Mouse (Mus musculus): ENCODE data around the gene Rhoj. TPM values are rescaled to one million over a fixed set of nuclear protein-coding genes. Genes with fewer than 3 reads are reported as not detected.
A peak's percentile ranks its signal among the peaks of the same experiment; 100 is the strongest.
"Not testable (repeated sequence)": the region's sequence is repeated elsewhere in the genome, so short reads cannot be mapped to it uniquely, and the experiment has no call there.

The Rhoj gene
- polyA plus RNA-seq, 1 experiment from 2014 or later, result 85.4 TPM

DNA sequence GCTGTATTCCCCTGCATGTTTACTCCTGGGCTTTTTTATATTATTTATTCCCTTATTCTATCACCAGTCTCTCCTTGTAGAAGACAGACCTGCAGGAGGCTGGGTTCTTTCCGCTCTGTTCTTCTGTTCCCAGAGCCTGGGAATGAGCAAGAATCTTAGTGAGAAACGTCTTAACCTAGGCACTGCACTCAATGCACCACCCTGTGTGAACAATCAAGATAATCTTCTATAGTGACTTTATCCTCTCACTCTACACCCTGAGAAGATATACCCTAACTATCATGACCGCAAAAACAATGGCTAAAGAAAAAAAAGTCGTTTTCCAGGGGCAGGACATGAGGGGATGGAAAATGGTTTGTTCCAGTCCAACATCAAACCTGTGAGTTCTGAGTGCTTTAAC, 13.1 kb downstream of the Rhoj start:
- H3K36me3 ChIP-seq (ENCODE audit: control insufficient read depth, insufficient read depth, low read length), result no peaks in the 10 kb centered on the region
- no peak overlapping the region for H3K9ac ChIP-seq (ENCODE audit: low read depth, low read length)
- H3K27me3 ChIP-seq (replicated peaks; ENCODE audit: control insufficient read depth, insufficient read depth, low read length), result no peaks in the 10 kb centered on the region
- H3K27ac ChIP-seq (replicated peaks; ENCODE audit: low read depth, low read length), result no peak overlapping the region
- no peaks in the 10 kb centered on the region for H3K4me1 ChIP-seq (ENCODE audit: control insufficient read depth, insufficient read depth, low read length)
- WGBS, result 82% methylated on average over 4 of the region's 4 CpGs
- ATAC-seq (ENCODE audit: low read depth) (no peak), DNase-seq (ENCODE audit: low spot score) (no peak)
- peaks cover 5% of the 10 kb centered on the region; the same call in 1 of the 2 replicates for H3K9me3 ChIP-seq (ENCODE audit: control insufficient read depth, low read length)
- no peak overlapping the region for H3K4me3 ChIP-seq (ENCODE audit: low read depth, low read length)
- no peak overlapping the region for H3K4me2 ChIP-seq (ENCODE audit: low read depth, low read length)

GRCm38 (mm10) chr12:75329188-75329587, 21.1 kb downstream of the Rhoj start:
- DNase-seq (ENCODE audit: low spot score) (no peak), ATAC-seq (ENCODE audit: low read depth) (no peak)
- no peaks in the 10 kb centered on the region for H3K9me3 ChIP-seq (ENCODE audit: control insufficient read depth, low read length)
- H3K4me2 ChIP-seq (ENCODE audit: low read depth, low read length), result no peak overlapping the region
- H3K4me1 ChIP-seq (ENCODE audit: control insufficient read depth, insufficient read depth, low read length), result no peaks in the 10 kb centered on the region
- H3K4me3 ChIP-seq (ENCODE audit: low read depth, low read length), result no peak overlapping the region
- H3K27ac ChIP-seq (replicated peaks; ENCODE audit: low read depth, low read length), result no peak overlapping the region
- H3K27me3 ChIP-seq (replicated peaks; ENCODE audit: control insufficient read depth, insufficient read depth, low read length), result no peaks in the 10 kb centered on the region
- H3K36me3 ChIP-seq (ENCODE audit: control insufficient read depth, insufficient read depth, low read length), result no peaks in the 10 kb centered on the region
- no peak overlapping the region for H3K9ac ChIP-seq (ENCODE audit: low read depth, low read length)
- WGBS, result 91% methylated on average over 2 of the region's 2 CpGs

GRCm38 (mm10) chr12:75339894-75340293, 31.8 kb downstream of the Rhoj start:
- no peak for DNase-seq (ENCODE audit: low spot score)
- no peak for ATAC-seq (ENCODE audit: low read depth)
- Histone ChIP-seq H3K4me2 (ENCODE audit: low read depth, low read length) (no peak overlapping the region), H3K27me3 (replicated peaks; ENCODE audit: control insufficient read depth, insufficient read depth, low read length) (no peaks in the 10 kb centered on the region), H3K9ac (ENCODE audit: low read depth, low read length) (no peak overlapping the region), H3K4me3 (ENCODE audit: low read depth, low read length) (no peak overlapping the region), H3K9me3 (ENCODE audit: control insufficient read depth, low read length) (no peaks in the 10 kb centered on the region), H3K36me3 (ENCODE audit: control insufficient read depth, insufficient read depth, low read length) (no peaks in the 10 kb centered on the region), H3K27ac (replicated peaks; ENCODE audit: low read depth, low read length) (no peak overlapping the region), H3K4me1 (ENCODE audit: control insufficient read depth, insufficient read depth, low read length) (no peaks in the 10 kb centered on the region)
- WGBS, result 86% methylated on average over 3 of the region's 3 CpGs

DNA sequence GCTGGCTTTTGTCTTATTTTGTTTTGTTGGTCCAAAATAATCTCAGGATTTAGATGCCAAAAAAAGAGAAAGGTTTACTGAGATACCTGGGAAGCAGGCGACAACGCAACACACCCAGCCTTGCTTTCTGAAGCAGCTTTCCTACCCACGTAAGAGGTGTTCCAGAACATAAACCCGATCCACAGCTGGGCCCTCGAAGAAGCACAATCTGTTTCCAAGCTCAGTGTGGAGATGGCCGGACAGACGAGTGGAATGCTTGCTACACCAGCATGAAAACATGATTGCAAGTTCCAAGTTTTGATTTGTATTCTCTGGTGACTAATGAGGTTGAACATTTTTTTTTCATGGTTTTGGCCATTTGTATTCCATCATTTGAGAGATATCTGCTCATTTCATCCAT, 32.2 kb downstream of the Rhoj start:
- no peaks in the 10 kb centered on the region for H3K9me3 ChIP-seq (ENCODE audit: control insufficient read depth, low read length)
- ATAC-seq (ENCODE audit: low read depth), result no peak
- no peak overlapping the region for H3K27ac ChIP-seq (replicated peaks; ENCODE audit: low read depth, low read length)
- no peak overlapping the region for H3K4me3 ChIP-seq (ENCODE audit: low read depth, low read length)
- H3K27me3 ChIP-seq (replicated peaks; ENCODE audit: control insufficient read depth, insufficient read depth, low read length), result no peaks in the 10 kb centered on the region
- H3K4me1 ChIP-seq (ENCODE audit: control insufficient read depth, insufficient read depth, low read length), result no peaks in the 10 kb centered on the region
- H3K4me2 ChIP-seq (ENCODE audit: low read depth, low read length), result no peak overlapping the region
- DNase-seq (ENCODE audit: low spot score), result no peak
- H3K36me3 ChIP-seq (ENCODE audit: control insufficient read depth, insufficient read depth, low read length), result no peaks in the 10 kb centered on the region
- WGBS, result 94% methylated on average over 7 of the region's 7 CpGs
- no peak overlapping the region for H3K9ac ChIP-seq (ENCODE audit: low read depth, low read length)

DNA sequence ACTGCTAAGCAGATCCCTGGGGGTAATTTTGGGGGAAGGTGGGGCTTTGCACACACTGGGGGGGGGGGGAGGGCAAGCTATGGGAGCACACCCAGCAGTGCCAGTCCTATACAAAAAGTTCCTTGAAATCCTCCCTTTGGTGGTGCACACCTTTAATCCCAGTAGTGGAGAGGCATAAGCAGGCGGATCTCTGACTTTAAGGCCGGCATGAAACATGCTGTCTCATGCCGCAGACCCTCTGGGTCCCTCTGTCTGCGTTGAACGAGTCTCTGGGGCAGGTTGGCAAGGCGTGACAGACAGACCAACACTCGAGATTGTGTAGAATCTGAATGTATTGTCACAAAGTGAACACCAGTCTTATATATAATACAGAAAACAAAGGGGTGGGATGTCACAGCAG, 40.4 kb downstream of the Rhoj start:
- H3K4me2 ChIP-seq (ENCODE audit: low read depth, low read length), result no peak overlapping the region
- H3K4me3 ChIP-seq (ENCODE audit: low read depth, low read length), result no peak overlapping the region
- WGBS, result 74% methylated on average over 7 of the region's 7 CpGs
- no peaks in the 10 kb centered on the region for H3K36me3 ChIP-seq (ENCODE audit: control insufficient read depth, insufficient read depth, low read length)
- H3K4me1 ChIP-seq (ENCODE audit: control insufficient read depth, insufficient read depth, low read length), result 0 out of 2 replicates have a peak, but pooled peaks cover 11% of the 10 kb centered on the region
- no peaks in the 10 kb centered on the region for H3K27me3 ChIP-seq (replicated peaks; ENCODE audit: control insufficient read depth, insufficient read depth, low read length)
- H3K9me3 ChIP-seq (ENCODE audit: control insufficient read depth, low read length), result no peaks in the 10 kb centered on the region
- ATAC-seq (ENCODE audit: low read depth) (no peak), DNase-seq (ENCODE audit: low spot score) (no peak)
- no peak overlapping the region for H3K9ac ChIP-seq (ENCODE audit: low read depth, low read length)
- no peak overlapping the region for H3K27ac ChIP-seq (replicated peaks; ENCODE audit: low read depth, low read length)

DNA sequence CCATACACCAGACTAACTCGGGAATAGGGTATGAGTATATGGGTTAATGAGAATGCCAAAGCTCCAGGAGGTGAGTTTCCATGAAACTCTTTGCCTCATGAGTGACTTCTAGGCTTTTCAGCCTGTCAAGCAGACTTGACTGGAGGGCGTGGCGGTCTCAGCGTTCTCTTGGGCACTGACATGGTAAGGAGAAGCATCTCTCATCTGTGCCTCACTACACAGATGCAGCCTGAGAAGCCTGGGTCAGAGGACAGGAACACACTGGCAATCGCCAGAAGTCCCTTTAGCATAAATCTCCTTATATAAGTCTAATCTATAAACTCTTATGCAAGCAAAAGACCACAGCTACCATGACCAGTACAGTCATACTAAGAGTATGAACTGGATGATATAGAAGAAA, 41.4 kb downstream of the Rhoj start:
- ATAC-seq (ENCODE audit: low read depth); H3K4me3 ChIP-seq (ENCODE audit: low read depth, low read length); H3K36me3 ChIP-seq (ENCODE audit: control insufficient read depth, insufficient read depth, low read length); DNase-seq (ENCODE audit: low spot score); H3K4me2 ChIP-seq (ENCODE audit: low read depth, low read length); H3K9me3 ChIP-seq (ENCODE audit: control insufficient read depth, low read length); H3K9ac ChIP-seq (ENCODE audit: low read depth, low read length); H3K27me3 ChIP-seq (replicated peaks; ENCODE audit: control insufficient read depth, insufficient read depth, low read length); H3K27ac ChIP-seq (replicated peaks; ENCODE audit: low read depth, low read length): not testable (repeated sequence)
- 84% methylated on average over 5 of the region's 5 CpGs for WGBS
- H3K4me1 ChIP-seq (ENCODE audit: control insufficient read depth, insufficient read depth, low read length), result 0 out of 2 replicates have a peak, but pooled peaks cover 11% of the 10 kb centered on the region

GRCm38 (mm10) chr12:75350750-75351149, 42.6 kb downstream of the Rhoj start:
- no peaks in the 10 kb centered on the region for H3K36me3 ChIP-seq (ENCODE audit: control insufficient read depth, insufficient read depth, low read length)
- H3K9me3 ChIP-seq (ENCODE audit: control insufficient read depth, low read length), result no peaks in the 10 kb centered on the region
- ATAC-seq (ENCODE audit: low read depth) (no peak), DNase-seq (ENCODE audit: low spot score) (no peak)
- no peak overlapping the region for H3K4me2 ChIP-seq (ENCODE audit: low read depth, low read length)
- H3K4me1 ChIP-seq (ENCODE audit: control insufficient read depth, insufficient read depth, low read length), result 0 out of 2 replicates have a peak, but pooled peaks cover 11% of the 10 kb centered on the region
- 84% methylated on average over 5 of the region's 5 CpGs for WGBS
- H3K27me3 ChIP-seq (replicated peaks; ENCODE audit: control insufficient read depth, insufficient read depth, low read length), result no peaks in the 10 kb centered on the region
- no peak overlapping the region for H3K27ac ChIP-seq (replicated peaks; ENCODE audit: low read depth, low read length)
- no peak overlapping the region for H3K4me3 ChIP-seq (ENCODE audit: low read depth, low read length)
- H3K9ac ChIP-seq (ENCODE audit: low read depth, low read length), result no peak overlapping the region

DNA sequence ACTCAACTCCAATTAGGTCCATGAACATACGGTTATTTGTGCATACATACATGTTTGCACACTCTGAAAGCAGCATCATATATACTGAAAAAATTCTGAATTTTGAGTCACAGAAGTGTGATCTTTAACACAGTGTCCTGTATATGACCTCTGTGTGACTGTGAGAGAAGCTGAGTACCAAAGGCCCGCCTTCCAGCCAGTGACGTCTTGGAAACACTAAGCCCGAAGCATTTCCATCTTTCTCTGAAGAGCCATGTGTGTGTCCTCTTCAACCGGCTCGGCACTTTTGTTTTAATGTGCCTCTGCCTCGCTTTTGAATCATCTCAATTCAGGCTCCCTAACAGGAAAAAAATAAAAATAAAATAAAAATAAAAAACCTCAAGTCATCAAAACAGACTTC, 43.7 kb downstream of the Rhoj start:
- H3K4me1 ChIP-seq (ENCODE audit: control insufficient read depth, insufficient read depth, low read length), result 0 out of 2 replicates have a peak, but pooled peaks cover 11% of the 10 kb centered on the region
- H3K4me3 ChIP-seq (ENCODE audit: low read depth, low read length), result no peak overlapping the region
- DNase-seq (ENCODE audit: low spot score) (peak; percentile 41), ATAC-seq (ENCODE audit: low read depth) (no peak; the same call in 1 of the 2 replicates)
- no peak overlapping the region for H3K9ac ChIP-seq (ENCODE audit: low read depth, low read length)
- no peak overlapping the region for H3K4me2 ChIP-seq (ENCODE audit: low read depth, low read length)
- H3K27ac ChIP-seq (replicated peaks; ENCODE audit: low read depth, low read length), result peak overlapping the region; percentile 61; the same call in 1 of the 2 replicates
- 49% methylated on average over 7 of the region's 7 CpGs for WGBS
- H3K9me3 ChIP-seq (ENCODE audit: control insufficient read depth, low read length), result no peaks in the 10 kb centered on the region
- no peaks in the 10 kb centered on the region for H3K27me3 ChIP-seq (replicated peaks; ENCODE audit: control insufficient read depth, insufficient read depth, low read length)
- H3K36me3 ChIP-seq (ENCODE audit: control insufficient read depth, insufficient read depth, low read length), result no peaks in the 10 kb centered on the region

- Histone ChIP-seq H3K36me3 (ENCODE audit: control insufficient read depth, insufficient read depth, low read length) (no peaks in the 10 kb centered on the region), H3K27ac (replicated peaks; ENCODE audit: low read depth, low read length) (peak overlapping the region; percentile 61; the same call in 1 of the 2 replicates), H3K27me3 (replicated peaks; ENCODE audit: control insufficient read depth, insufficient read depth, low read length) (no peaks in the 10 kb centered on the region), H3K9ac (ENCODE audit: low read depth, low read length) (no peak overlapping the region), H3K9me3 (ENCODE audit: control insufficient read depth, low read length) (no peaks in the 10 kb centered on the region), H3K4me1 (ENCODE audit: control insufficient read depth, insufficient read depth, low read length) (0 out of 2 replicates have a peak, but pooled peaks cover 11% of the 10 kb centered on the region), H3K4me2 (ENCODE audit: low read depth, low read length) (peak overlapping the region; percentile 32), H3K4me3 (ENCODE audit: low read depth, low read length) (no peak overlapping the region)
- 30% methylated on average over 6 of the region's 6 CpGs for WGBS
- DNase-seq (ENCODE audit: low spot score) (peak; percentile 79), ATAC-seq (ENCODE audit: low read depth) (peak; percentile 68; the same call in 1 of the 2 replicates)
These were observed 44.3 kb downstream of the Rhoj start for GRCm38 (mm10) chr12:75352410-75352809.
